Mouse (Mus musculus): ENCODE results near the gene Pou2af1.

DNA sequence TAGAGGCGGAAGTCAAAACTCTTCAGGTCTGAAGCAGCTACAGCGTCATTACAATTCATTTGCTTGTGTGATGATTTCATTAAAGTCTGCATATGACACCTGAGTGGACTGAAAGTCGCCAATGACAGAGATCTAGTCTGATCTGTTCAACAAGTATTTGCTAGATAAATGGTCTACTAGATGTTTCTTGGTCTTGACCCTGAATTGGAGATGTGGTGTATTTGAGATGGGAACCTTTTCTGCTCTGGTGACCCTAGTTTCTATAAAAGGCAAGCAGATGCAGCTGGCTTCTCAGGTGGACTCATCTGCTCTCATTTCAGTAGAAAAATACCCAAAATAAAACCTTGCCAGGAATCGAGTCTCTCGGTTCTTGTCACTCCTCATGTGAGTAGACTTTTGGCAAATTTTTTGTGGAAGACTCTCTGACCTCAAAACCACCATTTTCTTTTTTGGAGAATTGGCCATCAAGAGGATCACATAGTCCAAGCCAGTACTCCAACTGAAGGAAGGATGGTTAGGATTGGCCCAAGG lies 12.2 kb downstream of the Pou2af1 start:
- TF ChIP-seq CTCF (IDR thresholded peaks at IDR 0.05; ENCODE audit: control insufficient read depth, insufficient read depth, insufficient replicate concordance, low read depth, low read length) (no peak), POLR2A (IDR thresholded peaks at IDR 0.05; ENCODE audit: control insufficient read depth, low read depth, low read length) (no peak)

All from testis, adult 2 months (tissue).